Mouse (Mus musculus): ENCODE measurements around the gene Kdf1. TPM values are rescaled to one million over a fixed set of nuclear protein-coding genes. Genes with fewer than 3 reads are reported as not detected.

The Kdf1 gene
- total and polyA plus RNA-seq, 3 experiments, result not detected

- no peak for TF ChIP-seq NELFE (IDR thresholded peaks at IDR 0.05; ENCODE audit: low read depth, low read length)
- TF ChIP-seq TBP (conservative IDR thresholded peaks at IDR 0.05; ENCODE audit: low read depth, low read length), result no peak
- TF ChIP-seq CHD1 (IDR thresholded peaks at IDR 0.05; ENCODE audit: low read depth, low read length), result no peak
- no peak for TF ChIP-seq NRF1 (IDR thresholded peaks at IDR 0.05; ENCODE audit: low read depth, low read length)
- no peak for TF ChIP-seq ZC3H11A (IDR thresholded peaks at IDR 0.05; ENCODE audit: low read depth, low read length)
- TF ChIP-seq SIN3A (IDR thresholded peaks at IDR 0.05; ENCODE audit: low read length), result no peak
- no peak for TF ChIP-seq ZMIZ1 (IDR thresholded peaks at IDR 0.05; ENCODE audit: low read depth, low read length)
- TF ChIP-seq JUND (conservative IDR thresholded peaks at IDR 0.05; ENCODE audit: low read depth, low read length), result no peak
- no peak for TF ChIP-seq MEF2A (IDR thresholded peaks at IDR 0.05; ENCODE audit: borderline replicate concordance, low read depth, low read length)
- no peak for TF ChIP-seq MAZ (IDR thresholded peaks at IDR 0.05; ENCODE audit: low read depth, low read length)
- TF ChIP-seq GABPA (IDR thresholded peaks at IDR 0.05; ENCODE audit: insufficient replicate concordance, low read depth, low read length), result no peak
- no peak for TF ChIP-seq RAD21 (IDR thresholded peaks at IDR 0.05; ENCODE audit: low read depth, low read length)
- no peak for DNase-seq (ENCODE audit: extremely low read depth)
- H3K79me2 ChIP-seq (replicated peaks; ENCODE audit: control insufficient read depth, extremely low read depth, insufficient read depth, poor library complexity, severe bottlenecking), result no peaks in the 10 kb centered on the region
- dilution Hi-C loops (cut with MboI; ENCODE audit: extremely low pct_ligation_motif_present, extremely low pct_unique_long_range_greater_than_20kb, low sequenced_read_pairs) (no loop called here), in situ Hi-C loops (cut with MboI; ENCODE audit: low pct_ligation_motif_present, low pct_unique_long_range_greater_than_20kb, low sequenced_read_pairs) (no loop called here)
- H3K27ac ChIP-seq (ENCODE audit: insufficient read depth, low read depth), result no peak overlapping the region
- H3K4me1 ChIP-seq (ENCODE audit: control insufficient read depth in 1 of 2, insufficient read depth in 2 of 2), result peaks cover 0 to 4% of the 10 kb centered on the region in 2 experiments; a peak in 2 of 4 replicates
- H3K36me3 ChIP-seq (replicated peaks in 1 of 2; ENCODE audit: control insufficient read depth in 1 of 2, insufficient read depth in 1 of 2, low read length in 1 of 2), result no peaks in the 10 kb centered on the region
- H3K4me3 ChIP-seq (replicated peaks in 1 of 3; ENCODE audit: low read depth in 2 of 3, low read length in 2 of 3, poor library complexity in 1 of 3), result no peak overlapping the region
- H3K9me3 ChIP-seq (replicated peaks; ENCODE audit: low read length), result no peaks in the 10 kb centered on the region
- H3K4me2 ChIP-seq (ENCODE audit: insufficient read depth, low read depth, poor library complexity, severe bottlenecking), result no peak overlapping the region
- no peak overlapping the region for H3K9ac ChIP-seq (ENCODE audit: insufficient read depth, low read depth)
- peaks cover 80% of the 10 kb centered on the region for H3K27me3 ChIP-seq (replicated peaks)
These were observed 13.8 kb upstream of the Kdf1 start for GRCm38 (mm10) chr4:133504755-133505485.

DNA sequence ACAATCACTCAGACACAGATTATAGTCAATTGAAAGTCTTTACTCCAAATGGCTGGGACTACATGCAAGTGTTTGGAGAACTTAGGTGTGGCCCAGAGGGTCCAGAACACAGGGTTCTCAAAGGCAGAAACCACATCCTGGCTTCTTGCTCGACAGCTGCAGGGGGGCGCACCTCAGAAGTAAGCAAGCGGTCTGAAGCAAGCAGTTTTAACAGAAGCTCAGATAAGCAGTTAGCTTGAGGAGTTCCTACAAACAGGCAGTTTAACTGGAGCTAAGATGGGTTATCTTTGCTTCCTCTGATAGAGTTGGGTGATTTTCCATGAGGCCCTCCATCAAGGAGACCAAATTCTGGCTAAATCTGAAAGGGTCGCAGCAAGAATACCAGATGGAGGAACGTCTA lies 12.2 kb upstream of the Kdf1 start:
- H3K36me3 ChIP-seq (replicated peaks in 1 of 2; ENCODE audit: control insufficient read depth in 1 of 2, insufficient read depth in 1 of 2, low read length in 1 of 2), result no peaks in the 10 kb centered on the region
- peaks cover 66% of the 10 kb centered on the region for H3K27me3 ChIP-seq (replicated peaks)
- H3K9ac ChIP-seq (ENCODE audit: insufficient read depth, low read depth), result no peak overlapping the region
- no peak for TF ChIP-seq MXI1 (IDR thresholded peaks at IDR 0.05; ENCODE audit: low read depth, low read length)
- TF ChIP-seq RAD21 (IDR thresholded peaks at IDR 0.05; ENCODE audit: low read depth, low read length), result no peak
- no peak for TF ChIP-seq PAX5 (IDR thresholded peaks at IDR 0.05; ENCODE audit: low read length)
- TF ChIP-seq ZC3H11A (IDR thresholded peaks at IDR 0.05; ENCODE audit: low read depth, low read length), result no peak
- TF ChIP-seq JUND (conservative IDR thresholded peaks at IDR 0.05; ENCODE audit: low read depth, low read length), result no peak
- no peak for TF ChIP-seq CTCF (conservative IDR thresholded peaks at IDR 0.05 in 1 of 2, IDR thresholded peaks at IDR 0.05 in 1 of 2; ENCODE audit: low read depth in 2 of 2, low read length in 2 of 2)
- TF ChIP-seq RCOR1 (conservative IDR thresholded peaks at IDR 0.05; ENCODE audit: low read depth, low read length), result no peak
- TF ChIP-seq KAT2A (IDR thresholded peaks at IDR 0.05; ENCODE audit: insufficient replicate concordance, low read length), result no peak
- TF ChIP-seq POLR2A (IDR thresholded peaks at IDR 0.05; ENCODE audit: low read depth, low read length), result no peak
- TF ChIP-seq EP300 (IDR thresholded peaks at IDR 0.05; ENCODE audit: low read length), result no peak
- in situ Hi-C loops (cut with MboI; ENCODE audit: low pct_ligation_motif_present, low pct_unique_long_range_greater_than_20kb, low sequenced_read_pairs) (no loop called here), dilution Hi-C loops (cut with MboI; ENCODE audit: extremely low pct_ligation_motif_present, extremely low pct_unique_long_range_greater_than_20kb, low sequenced_read_pairs) (no loop called here)
- no peak overlapping the region for H3K4me2 ChIP-seq (ENCODE audit: insufficient read depth, low read depth, poor library complexity, severe bottlenecking)
- no peak overlapping the region for H3K4me3 ChIP-seq (replicated peaks in 1 of 3; ENCODE audit: low read depth in 2 of 3, low read length in 2 of 3, poor library complexity in 1 of 3)
- no peak for DNase-seq (ENCODE audit: extremely low read depth)
- H3K79me2 ChIP-seq (replicated peaks; ENCODE audit: control insufficient read depth, extremely low read depth, insufficient read depth, poor library complexity, severe bottlenecking), result no peaks in the 10 kb centered on the region
- H3K9me3 ChIP-seq (replicated peaks; ENCODE audit: low read length), result no peaks in the 10 kb centered on the region
- H3K27ac ChIP-seq (ENCODE audit: insufficient read depth, low read depth), result no peak overlapping the region
- peaks cover 0 to under 1% of the 10 kb centered on the region in 2 experiments; a peak in 2 of 4 replicates for H3K4me1 ChIP-seq (ENCODE audit: control insufficient read depth in 1 of 2, insufficient read depth in 2 of 2)

Measured in CH12.LX (cell line).